Mouse (Mus musculus) forebrain, embryonic 13.5 days (tissue): ENCODE measurements around the gene Ttc39a. TPM values are rescaled to one million over a fixed set of nuclear protein-coding genes. Genes with fewer than 3 reads are reported as not detected.

Experiments
- ATAC-seq: fragments of 200-750 bp; cut with Nextera tagmentation; 2 replicates; pipeline ENCODE4 v1.8.0; 2017
- H3K27ac ChIP-seq: fragments of 300-500 bp; sonication (generic); 2 replicates; pipeline ENCODE4 v1.5.1; 2015; ENCODE audit warnings: inconsistent platforms, mild to moderate bottlenecking, moderate library complexity
- H3K27me3 ChIP-seq: fragments of 300-500 bp; sonication (generic); 2 replicates; pipeline ENCODE4 v1.6.1; 2015; ENCODE audit warnings: mild to moderate bottlenecking, inconsistent platforms
- H3K36me3 ChIP-seq: fragments of 300-500 bp; sonication (generic); 2 replicates; pipeline ENCODE4 v1.6.1; 2015; ENCODE audit warnings: mild to moderate bottlenecking, inconsistent platforms; ENCODE audit not compliant: poor library complexity, severe bottlenecking
- H3K4me1 ChIP-seq: fragments of 300-500 bp; sonication (generic); 2 replicates; pipeline ENCODE4 v1.6.1; 2015; ENCODE audit warnings: inconsistent platforms
- H3K4me2 ChIP-seq: fragments of 300-500 bp; sonication (generic); 2 replicates; pipeline ENCODE4 v1.6.1; 2015; ENCODE audit warnings: inconsistent platforms, mild to moderate bottlenecking, moderate library complexity
- H3K4me3 ChIP-seq: fragments of 300-500 bp; sonication (generic); 2 replicates; pipeline ENCODE4 v1.5.1; 2015; ENCODE audit warnings: mild to moderate bottlenecking, inconsistent platforms
- H3K9ac ChIP-seq: fragments of 300-500 bp; sonication (generic); 2 replicates; pipeline ENCODE4 v1.6.1; 2015; ENCODE audit warnings: mild to moderate bottlenecking, inconsistent platforms
- H3K9me3 ChIP-seq: fragments of 300-500 bp; sonication (generic); replicated peaks from 2 replicates; pipeline ENCODE4 v1.6.1; 2016; ENCODE audit warnings: inconsistent platforms
- WGBS: fragments of 180-500 bp; shearing (Covaris S2); methylation state at CpG from one replicate; pipeline ENCODE4 v1.1.7; 2015; 5-methylcytosine and 5-hydroxymethylcytosine counted together
- polyA plus RNA-seq: library from polyadenylated mRNA; unstranded; fragments of >200 nt; fragmentation: Nextera tagmentation; extraction: Ambion mirVana; gene quantifications from 2 replicates; pipeline ENCODE4 v1.2.1, GENCODE M21; 2015

Ttc39a gene
- polyA plus RNA-seq, 1 experiment from 2014 or later, result 1.0 TPM

DNA sequence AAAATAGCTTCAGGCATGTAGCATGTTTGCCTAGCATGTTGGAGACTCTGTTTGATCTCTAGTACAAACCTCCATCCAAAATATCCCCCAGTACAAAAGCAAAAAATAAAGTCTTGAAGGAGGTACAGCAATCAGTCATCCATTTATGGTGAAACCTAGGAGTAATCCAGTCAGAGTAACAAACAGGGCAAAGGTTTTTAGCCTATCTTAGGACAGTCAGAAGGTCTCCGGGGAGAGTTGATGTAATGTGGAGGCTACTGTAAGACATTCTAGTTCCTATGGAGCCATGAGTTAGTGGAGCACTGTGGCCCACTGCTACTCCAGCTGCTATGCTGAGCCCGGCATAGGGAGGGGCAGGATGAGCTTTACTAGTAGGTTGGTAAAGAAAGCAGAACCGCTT, 66.1 kb downstream of the Ttc39a start:
- 93% methylated on average over 3 of the region's 3 CpGs for WGBS
- Histone ChIP-seq H3K4me3 (no peak overlapping the region), H3K9ac (no peak overlapping the region)

DNA sequence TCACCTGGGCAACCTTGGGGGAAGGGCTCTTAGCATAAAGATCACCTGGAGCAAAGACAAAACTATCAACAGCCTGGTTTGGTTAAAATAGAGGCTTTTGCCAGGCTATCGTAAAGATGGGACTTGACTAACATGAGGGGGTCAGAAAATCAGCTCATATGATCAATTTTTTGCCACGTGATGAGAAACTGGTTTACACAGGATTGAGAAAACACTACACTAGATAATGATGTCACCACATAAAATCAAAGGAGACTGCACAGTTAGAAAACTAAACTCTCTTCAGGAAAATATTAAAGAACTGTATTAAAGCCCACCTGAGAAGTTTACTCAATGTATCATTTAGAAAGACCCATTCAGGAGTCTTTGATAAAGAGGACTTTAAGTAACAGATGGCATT, 68.7 kb downstream of the Ttc39a start:
- H3K4me2 ChIP-seq, result peak overlapping the region; percentile 69
- H3K9me3 ChIP-seq, result no peaks in the 10 kb centered on the region
- peaks cover 6% of the 10 kb centered on the region; the same call in 1 of the 2 replicates for H3K36me3 ChIP-seq
- no peak for ATAC-seq
- H3K4me3 ChIP-seq, result peak overlapping the region; percentile 92
- H3K27ac ChIP-seq, result no peak overlapping the region
- H3K27me3 ChIP-seq, result no peaks in the 10 kb centered on the region
- H3K9ac ChIP-seq, result peak overlapping the region; percentile 94; the same call in 1 of the 2 replicates
- H3K4me1 ChIP-seq, result peaks cover 16% of the 10 kb centered on the region
- 52% methylated on average over 2 of the region's 2 CpGs for WGBS

More for the DNA sequence above, 66.1 kb downstream of the Ttc39a start:
- no peaks in the 10 kb centered on the region for H3K27me3 ChIP-seq
- peaks cover 6% of the 10 kb centered on the region; the same call in 1 of the 2 replicates for H3K36me3 ChIP-seq
- no peak overlapping the region for H3K4me2 ChIP-seq
- no peak overlapping the region for H3K27ac ChIP-seq
- no peaks in the 10 kb centered on the region for H3K9me3 ChIP-seq
- no peak for ATAC-seq
- peaks cover 16% of the 10 kb centered on the region for H3K4me1 ChIP-seq

GRCm38 (mm10) chr4:109475577-109476553, 69.4 kb downstream of the Ttc39a start:
- Histone ChIP-seq H3K9ac (peak overlapping the region; percentile 94), H3K4me3 (peak overlapping the region; percentile 92), H3K4me2 (peak overlapping the region; percentile 69), H3K36me3 (peaks cover 6% of the 10 kb centered on the region; the same call in 1 of the 2 replicates), H3K27me3 (no peaks in the 10 kb centered on the region), H3K27ac (peak overlapping the region; percentile 93), H3K9me3 (no peaks in the 10 kb centered on the region), H3K4me1 (peaks cover 13% of the 10 kb centered on the region)
- WGBS, result under 1% methylated on average over 60 of the region's 68 CpGs
- ATAC-seq, result peak; percentile 79

DNA sequence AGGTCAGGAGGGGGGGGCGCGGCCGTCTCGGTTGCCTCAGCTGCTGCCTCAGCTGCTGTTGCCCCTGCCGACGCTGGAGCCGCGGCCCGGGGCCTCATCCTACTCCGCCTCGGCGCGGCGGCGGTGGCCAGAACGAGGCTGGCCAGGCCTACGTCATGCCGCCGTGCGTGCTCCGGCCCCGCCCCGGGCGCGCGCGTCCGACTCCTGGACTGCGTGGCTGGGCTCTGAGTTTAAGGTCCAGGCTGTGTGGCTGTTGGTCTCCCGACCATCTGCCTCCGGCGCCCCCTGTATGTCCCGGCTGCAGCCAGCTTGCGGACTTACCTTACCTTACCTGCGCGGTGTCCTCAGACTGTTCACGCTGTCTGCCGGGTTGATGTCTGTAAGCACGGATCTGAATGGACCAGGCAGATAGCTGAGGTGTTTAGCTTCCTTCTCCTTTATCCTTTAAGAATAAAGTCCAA, 70.2 kb downstream of the Ttc39a start:
- Histone ChIP-seq H3K27ac (peak overlapping the region; percentile 93), H3K36me3 (peaks cover 6% of the 10 kb centered on the region; the same call in 1 of the 2 replicates), H3K9me3 (no peaks in the 10 kb centered on the region), H3K4me1 (peaks cover 13% of the 10 kb centered on the region), H3K9ac (peak overlapping the region; percentile 94), H3K27me3 (no peaks in the 10 kb centered on the region), H3K4me3 (peak overlapping the region; percentile 92), H3K4me2 (peak overlapping the region; percentile 69)
- ATAC-seq, result peak; percentile 99
- 1% methylated on average over 38 of the region's 39 CpGs for WGBS

- Histone ChIP-seq H3K4me1 (peaks cover 13% of the 10 kb centered on the region), H3K27ac (no peak overlapping the region), H3K36me3 (peaks cover 3% of the 10 kb centered on the region; the same call in 1 of the 2 replicates), H3K27me3 (no peaks in the 10 kb centered on the region), H3K4me2 (no peak overlapping the region), H3K4me3 (no peak overlapping the region), H3K9me3 (no peaks in the 10 kb centered on the region), H3K9ac (no peak overlapping the region)
- WGBS, result 91% methylated on average over 3 of the region's 3 CpGs
- ATAC-seq, result no peak
Measured at GRCm38 (mm10) chr4:109477454-109477853, 71.0 kb downstream of the Ttc39a start.

DNA sequence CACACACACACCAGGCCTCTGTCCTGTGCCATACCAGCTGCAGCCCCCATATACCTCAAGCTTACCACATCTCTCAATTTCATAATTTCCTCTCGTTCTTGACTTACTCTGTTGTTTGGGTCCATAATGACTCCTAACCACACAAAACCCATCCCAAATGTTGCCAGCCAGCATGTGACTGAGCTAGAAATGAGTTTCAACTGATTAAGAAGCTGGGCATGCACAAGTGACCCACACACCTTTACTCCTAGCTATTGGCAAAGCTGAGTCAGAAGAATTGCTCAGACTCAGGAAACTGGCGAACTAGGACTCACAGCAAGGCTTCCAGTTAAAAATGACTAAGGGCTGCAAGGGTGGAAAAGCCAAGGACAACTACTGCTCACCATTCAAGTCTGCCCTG, 75.0 kb downstream of the Ttc39a start:
- Histone ChIP-seq H3K4me3 (no peak overlapping the region), H3K36me3 (no peaks in the 10 kb centered on the region), H3K4me2 (no peak overlapping the region), H3K27me3 (no peaks in the 10 kb centered on the region), H3K4me1 (no peaks in the 10 kb centered on the region), H3K9me3 (no peaks in the 10 kb centered on the region), H3K27ac (no peak overlapping the region), H3K9ac (no peak overlapping the region)
- ATAC-seq, result no peak
- 82% methylated on average over 2 of the region's 2 CpGs for WGBS

DNA sequence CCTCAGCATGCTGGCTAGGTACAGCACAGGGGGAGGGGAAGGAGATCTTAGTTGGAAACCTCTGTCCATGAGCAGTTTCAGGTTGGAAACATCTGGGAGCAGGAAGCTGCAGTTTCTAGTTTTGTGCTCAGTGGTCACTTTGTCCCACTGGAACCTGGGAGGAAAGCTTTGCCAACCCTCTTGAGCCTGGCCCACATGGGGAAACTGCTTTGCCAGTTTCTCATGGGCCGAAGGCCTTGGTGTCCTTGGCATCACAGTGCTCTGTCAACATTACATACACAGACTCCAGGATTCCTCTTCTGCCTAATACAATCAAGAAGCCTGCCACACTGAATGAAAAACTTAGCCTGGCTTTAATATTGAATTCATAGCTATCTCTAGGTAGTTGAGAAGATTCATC, 76.3 kb downstream of the Ttc39a start:
- H3K36me3 ChIP-seq, result no peaks in the 10 kb centered on the region
- 100% methylated on average over 1 of the region's 1 CpGs for WGBS
- no peaks in the 10 kb centered on the region for H3K27me3 ChIP-seq
- H3K4me2 ChIP-seq, result no peak overlapping the region
- no peaks in the 10 kb centered on the region for H3K9me3 ChIP-seq
- no peak for ATAC-seq
- no peak overlapping the region for H3K27ac ChIP-seq
- H3K9ac ChIP-seq, result no peak overlapping the region
- H3K4me3 ChIP-seq, result no peak overlapping the region
- H3K4me1 ChIP-seq, result no peaks in the 10 kb centered on the region

DNA sequence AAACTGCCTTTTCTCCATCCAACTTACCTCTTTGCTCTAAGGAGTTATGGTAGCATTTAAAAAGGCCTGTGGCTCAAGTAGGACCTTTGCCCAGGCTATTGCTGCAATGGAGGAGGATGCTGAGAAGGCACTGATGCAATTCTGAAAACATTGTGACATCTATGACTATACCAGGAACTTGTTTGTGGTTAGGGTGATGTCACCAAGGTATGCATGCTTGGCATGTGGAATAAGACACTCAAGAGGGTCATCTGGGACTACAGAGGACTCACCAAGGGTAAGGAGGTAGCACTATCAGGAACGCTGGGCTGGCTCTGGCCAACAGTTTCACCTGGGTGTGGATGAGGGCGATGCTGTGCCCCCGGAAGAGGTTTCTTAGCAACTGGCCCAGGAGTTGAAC, 78.2 kb downstream of the Ttc39a start, which contains the start of gene Rnf11:
TSS of gene Rnf11 (minus strand) at position 108 of the 400 bp plus-strand sequence.
- no peak within 1 kb of the TSS for H3K4me3 ChIP-seq
- no peaks in the 10 kb centered on the region for H3K36me3 ChIP-seq
- H3K9ac ChIP-seq, result no peak within 1 kb of the TSS
- H3K4me1 ChIP-seq, result no peaks in the 10 kb centered on the region
- H3K4me2 ChIP-seq, result no peak within 1 kb of the TSS
- H3K9me3 ChIP-seq, result no peaks in the 10 kb centered on the region
- ATAC-seq, result no peak
- no peak within 1 kb of the TSS for H3K27ac ChIP-seq
- no peaks in the 10 kb centered on the region for H3K27me3 ChIP-seq
- WGBS, result 88% methylated on average over 3 of the region's 3 CpGs

DNA sequence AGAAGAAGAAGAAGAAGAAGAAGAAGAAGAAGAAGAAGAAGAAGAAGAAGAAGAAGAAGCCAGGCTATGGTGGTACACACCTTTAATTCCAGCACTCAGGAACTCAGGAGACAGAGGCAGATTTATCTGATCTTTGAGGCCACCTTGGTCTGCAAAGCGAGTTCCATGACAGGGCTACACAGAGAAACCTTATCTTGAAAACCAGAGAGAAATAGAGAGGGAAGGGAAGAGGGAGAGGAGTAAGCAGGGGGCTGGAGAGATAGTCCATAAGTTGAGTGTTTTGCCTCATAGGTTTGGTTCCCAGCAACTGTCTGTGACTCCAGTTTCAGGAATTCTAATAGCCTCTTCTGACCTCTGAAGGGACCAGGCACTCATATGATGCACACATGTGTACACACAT, 82.4 kb downstream of the Ttc39a start:
- H3K9ac ChIP-seq, result no peak overlapping the region
- no peak overlapping the region for H3K27ac ChIP-seq
- no peaks in the 10 kb centered on the region for H3K9me3 ChIP-seq
- no peaks in the 10 kb centered on the region for H3K4me1 ChIP-seq
- H3K4me3 ChIP-seq, result no peak overlapping the region
- no peaks in the 10 kb centered on the region for H3K27me3 ChIP-seq
- no peak for ATAC-seq
- 67% methylated on average over 1 of the region's 1 CpGs for WGBS
- H3K4me2 ChIP-seq, result no peak overlapping the region
- no peaks in the 10 kb centered on the region for H3K36me3 ChIP-seq

DNA sequence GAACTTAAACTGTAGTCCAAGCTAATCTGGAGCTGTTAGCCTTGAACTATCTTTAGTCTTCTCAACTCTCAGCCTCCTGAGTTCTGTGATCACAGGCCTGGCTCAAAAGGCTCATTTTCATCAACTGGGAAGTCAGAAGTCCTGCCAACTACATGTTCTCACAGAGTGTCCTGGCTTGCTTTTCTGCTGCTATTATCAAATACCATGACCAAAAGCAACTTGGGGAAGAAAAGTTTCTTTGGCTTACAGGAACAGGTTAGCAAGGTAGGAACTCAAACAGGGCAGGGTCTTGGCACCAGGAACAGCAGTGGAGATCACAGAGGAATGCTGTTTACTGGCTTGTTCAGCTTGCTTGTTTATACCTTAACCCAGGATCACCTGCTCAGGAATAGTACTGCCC, 87.2 kb downstream of the Ttc39a start:
- Histone ChIP-seq H3K36me3 (no peaks in the 10 kb centered on the region), H3K9ac (no peak overlapping the region), H3K9me3 (no peaks in the 10 kb centered on the region), H3K4me2 (no peak overlapping the region), H3K4me1 (no peaks in the 10 kb centered on the region), H3K4me3 (no peak overlapping the region), H3K27ac (no peak overlapping the region), H3K27me3 (no peaks in the 10 kb centered on the region)
- ATAC-seq, result no peak
